Mouse (Mus musculus): ENCODE results near the gene Hist1h3e. TPM values are rescaled to one million over a fixed set of nuclear protein-coding genes. Genes with fewer than 3 reads are reported as not detected.
"Not testable (repeated sequence)": the region's sequence is repeated elsewhere in the genome, so short reads cannot be mapped to it uniquely, and the experiment has no call there.

The Hist1h3e gene
- polyA plus RNA-seq, 1 experiment from 2014 or later, result 1.1 TPM

DNA sequence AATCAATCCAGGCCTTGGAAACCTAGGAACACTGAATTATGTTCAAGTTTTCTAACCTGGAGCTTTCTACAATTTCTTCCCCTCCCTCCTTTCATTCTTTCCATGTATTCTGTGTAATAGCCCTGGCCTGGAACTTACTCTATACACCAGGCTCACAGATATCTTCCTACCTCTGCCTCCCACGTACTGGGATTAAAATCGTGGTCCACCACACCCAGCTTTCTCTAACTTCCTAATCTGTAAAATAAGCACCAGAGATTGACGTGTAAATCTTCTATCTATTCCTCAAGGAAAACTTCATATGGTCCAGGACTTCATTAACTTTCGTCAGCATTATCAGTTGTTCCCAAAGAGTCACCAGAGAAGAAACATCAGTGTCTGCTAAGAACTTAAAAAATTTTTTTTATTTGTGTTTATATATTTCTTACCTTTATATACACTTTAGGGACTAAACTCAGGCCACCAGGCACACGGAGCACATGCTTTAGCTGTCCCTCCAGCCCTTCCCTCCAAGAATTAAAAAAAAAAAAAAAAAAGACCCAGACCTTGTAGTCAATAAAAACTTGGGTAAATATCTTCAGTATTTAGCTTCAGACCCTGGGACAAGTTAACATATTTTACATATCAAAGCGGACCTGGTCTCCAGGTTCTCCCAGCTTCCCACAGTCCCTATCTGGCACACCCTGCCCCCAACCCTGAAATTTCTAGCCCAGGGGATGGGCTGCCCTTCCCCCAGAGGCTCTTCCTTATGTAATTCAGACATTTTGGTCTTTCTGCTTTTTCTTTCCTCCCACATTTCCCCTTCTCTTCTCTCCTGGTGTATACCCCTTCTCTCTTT lies 20.3 kb upstream of the Hist1h3e start:
- ATAC-seq (ENCODE audit: low FRiP score), result no peak
- H3K27me3 ChIP-seq (replicated peaks), result no peaks in the 10 kb centered on the region
- H3K9me3 ChIP-seq (replicated peaks), result no peaks in the 10 kb centered on the region
- H3K4me2 ChIP-seq, result peak overlapping the region; percentile 73
- peak overlapping the region; percentile 81 for H3K27ac ChIP-seq (replicated peaks)
- WGBS, result 6% methylated on average over 6 of the region's 6 CpGs
- H3K4me3 ChIP-seq (replicated peaks), result peak overlapping the region; percentile 50
- H3K36me3 ChIP-seq, result no peaks in the 10 kb centered on the region
- peaks cover 31% of the 10 kb centered on the region for H3K4me1 ChIP-seq
- H3K9ac ChIP-seq (replicated peaks), result peak overlapping the region; percentile 49

DNA sequence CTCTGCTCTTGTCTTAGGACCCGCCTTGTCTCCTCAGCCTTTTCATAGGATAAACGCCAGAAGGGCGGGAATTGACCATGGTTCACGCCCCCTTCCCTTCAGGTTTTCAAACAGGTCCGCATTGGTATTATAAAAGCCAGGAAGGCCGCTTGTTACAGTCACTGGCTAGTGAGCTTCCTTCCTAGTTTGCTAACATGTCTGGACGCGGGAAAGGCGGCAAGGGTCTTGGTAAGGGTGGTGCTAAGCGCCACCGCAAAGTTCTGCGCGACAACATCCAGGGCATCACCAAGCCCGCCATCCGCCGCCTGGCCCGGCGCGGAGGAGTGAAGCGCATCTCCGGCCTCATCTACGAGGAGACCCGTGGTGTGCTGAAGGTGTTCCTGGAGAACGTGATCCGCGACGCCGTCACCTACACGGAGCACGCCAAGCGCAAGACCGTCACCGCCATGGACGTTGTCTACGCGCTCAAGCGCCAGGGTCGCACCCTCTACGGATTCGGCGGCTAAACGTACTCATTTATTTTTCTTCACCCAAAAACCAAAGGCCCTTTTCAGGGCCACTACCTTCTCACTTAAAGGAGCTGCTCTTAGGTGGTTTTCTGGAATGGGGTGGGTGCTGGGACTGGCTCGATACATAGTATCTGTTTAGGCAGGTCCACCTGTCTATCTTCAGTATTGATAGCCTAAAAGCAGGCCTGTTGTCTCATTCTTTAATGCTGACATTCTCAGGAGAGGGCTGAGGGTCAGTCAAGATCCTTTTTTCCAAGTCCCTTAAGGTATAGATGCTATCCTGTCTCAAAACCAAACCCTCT lies 19.4 kb upstream of the Hist1h3e start, which contains the start of gene Hist1h4d:
Hist1h4d (plus strand) TSS at position 191 of the 811 bp plus-strand sequence.
- H3K36me3 ChIP-seq, result no peaks in the 10 kb centered on the region
- H3K4me2 ChIP-seq, result peak within 1 kb of the TSS; percentile 73
- peak; percentile 91 for ATAC-seq (ENCODE audit: low FRiP score)
- no peaks in the 10 kb centered on the region for H3K27me3 ChIP-seq (replicated peaks)
- peaks cover 33% of the 10 kb centered on the region for H3K4me1 ChIP-seq
- H3K9me3 ChIP-seq (replicated peaks), result no peaks in the 10 kb centered on the region
- H3K4me3 ChIP-seq (replicated peaks), result peak within 1 kb of the TSS; percentile 50
- under 1% methylated on average over 43 of the region's 43 CpGs for WGBS
- peak within 1 kb of the TSS; percentile 49 for H3K9ac ChIP-seq (replicated peaks)
- peak within 1 kb of the TSS; percentile 81 for H3K27ac ChIP-seq (replicated peaks)

DNA sequence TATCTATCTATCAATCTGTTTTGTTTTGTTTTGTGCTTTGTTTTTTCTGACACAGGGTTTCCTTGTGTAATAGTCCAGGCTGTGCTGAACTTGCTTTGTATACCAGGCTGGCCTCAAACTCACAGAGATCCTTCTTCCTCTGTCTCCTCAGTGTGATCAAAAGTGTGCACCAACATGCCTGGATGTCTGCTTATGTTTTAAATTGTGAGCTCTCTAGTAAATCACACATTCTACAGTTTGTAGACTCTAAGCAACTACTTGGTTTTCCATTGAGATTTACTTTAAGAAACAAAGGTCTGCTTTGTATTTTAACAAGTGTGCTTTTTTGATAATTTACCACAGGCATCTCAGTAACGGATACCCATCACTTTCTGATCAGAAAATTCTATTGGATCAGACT lies 15.7 kb upstream of the Hist1h3e start:
- no peak for ATAC-seq (ENCODE audit: low FRiP score)
- WGBS, result 91% methylated on average over 1 of the region's 1 CpGs
- no peaks in the 10 kb centered on the region for H3K9me3 ChIP-seq (replicated peaks)

DNA sequence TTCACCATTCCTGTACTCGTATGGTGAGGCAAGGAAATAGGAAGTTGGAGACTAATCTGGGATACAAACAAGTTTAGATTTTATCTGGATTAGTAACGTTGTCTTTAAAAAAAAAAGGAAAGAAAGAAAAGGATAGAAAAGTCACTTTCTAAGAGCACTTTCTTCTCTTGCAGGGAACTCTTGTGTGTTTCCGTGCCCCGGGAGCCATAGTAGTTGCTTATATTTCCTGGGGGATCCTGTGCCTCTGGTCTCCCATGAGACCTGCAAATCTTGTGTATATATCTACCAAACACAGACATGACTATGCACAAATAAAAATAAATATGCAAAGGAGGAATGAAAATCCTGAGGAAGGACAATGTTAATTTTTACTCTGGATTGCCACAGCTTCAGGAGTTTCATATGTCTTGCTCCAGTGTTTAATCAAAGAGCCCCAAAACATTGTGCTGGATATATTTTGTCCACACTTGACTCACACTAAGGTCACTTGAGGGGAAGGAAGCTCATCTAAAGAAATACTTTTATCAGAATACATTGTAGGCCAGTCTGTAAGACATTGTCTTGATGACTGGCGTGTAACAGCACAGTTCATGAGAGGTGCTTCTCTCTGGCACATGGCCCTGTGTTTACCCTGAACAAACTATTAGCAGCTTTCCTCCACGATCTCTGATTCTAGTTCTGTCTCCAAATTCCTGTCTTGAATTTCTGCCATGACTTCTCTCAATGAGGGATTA lies 14.9 kb upstream of the Hist1h3e start:
- H3K36me3 ChIP-seq, result no peaks in the 10 kb centered on the region
- peak overlapping the region; percentile 71 for H3K4me2 ChIP-seq
- no peaks in the 10 kb centered on the region for H3K27me3 ChIP-seq (replicated peaks)
- ATAC-seq (ENCODE audit: low FRiP score), result no peak
- no peak overlapping the region for H3K9ac ChIP-seq (replicated peaks)
- no peak overlapping the region for H3K27ac ChIP-seq (replicated peaks)
- no peaks in the 10 kb centered on the region for H3K9me3 ChIP-seq (replicated peaks)
- peaks cover 32% of the 10 kb centered on the region for H3K4me1 ChIP-seq
- WGBS, result 56% methylated on average over 6 of the region's 6 CpGs
- peak overlapping the region; percentile 41 for H3K4me3 ChIP-seq (replicated peaks)

More for the DNA sequence above, 15.7 kb upstream of the Hist1h3e start:
- Histone ChIP-seq H3K4me2 (no peak overlapping the region), H3K4me3 (replicated peaks) (no peak overlapping the region), H3K27ac (replicated peaks) (no peak overlapping the region), H3K36me3 (no peaks in the 10 kb centered on the region), H3K9ac (replicated peaks) (no peak overlapping the region), H3K27me3 (replicated peaks) (no peaks in the 10 kb centered on the region), H3K4me1 (peaks cover 32% of the 10 kb centered on the region)

DNA sequence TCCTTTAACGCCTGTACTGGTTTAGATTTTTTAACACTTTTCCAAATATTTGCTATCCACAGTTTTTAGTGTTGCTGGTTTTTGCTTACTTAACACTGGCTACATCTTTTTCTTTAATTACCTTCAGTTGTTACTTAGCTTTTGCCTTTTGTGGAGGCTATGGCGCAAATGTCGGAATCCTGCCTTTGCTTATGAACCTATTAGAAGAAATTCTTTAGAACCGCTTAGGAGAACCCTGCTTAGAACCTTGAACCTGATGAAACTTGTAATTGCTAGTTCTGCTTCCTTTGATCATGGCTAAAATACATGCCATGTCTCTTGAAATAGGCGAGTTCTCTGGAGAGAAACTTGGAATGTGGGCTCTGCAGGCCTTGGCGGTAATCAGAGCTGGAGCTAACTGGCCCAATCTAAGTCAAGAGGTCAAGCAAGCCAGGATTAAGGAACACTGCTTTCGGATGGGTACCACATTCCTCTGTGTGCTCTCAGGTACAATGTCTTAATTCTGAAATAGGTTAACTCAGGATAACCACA lies 14.2 kb upstream of the Hist1h3e start:
- H3K9me3 ChIP-seq (replicated peaks), result no peaks in the 10 kb centered on the region
- H3K36me3 ChIP-seq, result no peaks in the 10 kb centered on the region
- peaks cover 32% of the 10 kb centered on the region for H3K4me1 ChIP-seq
- H3K27ac ChIP-seq (replicated peaks), result peak overlapping the region; percentile 77; the same call in 1 of the 2 replicates
- H3K4me2 ChIP-seq, result peak overlapping the region; percentile 71
- no peak for ATAC-seq (ENCODE audit: low FRiP score)
- H3K27me3 ChIP-seq (replicated peaks), result no peaks in the 10 kb centered on the region
- peak overlapping the region; percentile 56 for H3K9ac ChIP-seq (replicated peaks)
- 5% methylated on average over 7 of the region's 7 CpGs for WGBS
- peak overlapping the region; percentile 41 for H3K4me3 ChIP-seq (replicated peaks)

DNA sequence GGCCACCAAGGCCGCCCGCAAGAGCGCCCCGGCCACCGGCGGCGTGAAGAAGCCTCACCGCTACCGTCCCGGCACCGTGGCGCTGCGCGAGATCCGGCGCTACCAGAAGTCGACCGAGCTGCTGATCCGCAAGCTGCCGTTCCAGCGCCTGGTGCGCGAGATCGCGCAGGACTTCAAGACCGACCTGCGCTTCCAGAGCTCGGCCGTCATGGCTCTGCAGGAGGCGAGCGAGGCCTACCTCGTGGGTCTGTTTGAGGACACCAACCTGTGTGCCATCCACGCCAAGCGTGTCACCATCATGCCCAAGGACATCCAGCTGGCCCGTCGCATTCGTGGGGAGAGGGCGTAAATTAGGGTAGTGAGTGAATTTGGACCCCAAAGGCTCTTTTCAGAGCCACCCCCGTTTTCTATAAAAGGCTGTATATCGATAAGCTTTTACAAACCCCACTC lies 13.7 kb upstream of the Hist1h3e start:
- Histone ChIP-seq H3K4me1 (peaks cover 32% of the 10 kb centered on the region), H3K9ac (replicated peaks) (peak overlapping the region; percentile 56), H3K4me3 (replicated peaks) (peak overlapping the region; percentile 41), H3K4me2 (peak overlapping the region; percentile 71), H3K27ac (replicated peaks) (peak overlapping the region; percentile 77)
- WGBS, result 1% methylated on average over 9 of the region's 40 CpGs
- not testable (repeated sequence) for ATAC-seq (ENCODE audit: low FRiP score); H3K9me3 ChIP-seq (replicated peaks); H3K36me3 ChIP-seq; H3K27me3 ChIP-seq (replicated peaks)

DNA sequence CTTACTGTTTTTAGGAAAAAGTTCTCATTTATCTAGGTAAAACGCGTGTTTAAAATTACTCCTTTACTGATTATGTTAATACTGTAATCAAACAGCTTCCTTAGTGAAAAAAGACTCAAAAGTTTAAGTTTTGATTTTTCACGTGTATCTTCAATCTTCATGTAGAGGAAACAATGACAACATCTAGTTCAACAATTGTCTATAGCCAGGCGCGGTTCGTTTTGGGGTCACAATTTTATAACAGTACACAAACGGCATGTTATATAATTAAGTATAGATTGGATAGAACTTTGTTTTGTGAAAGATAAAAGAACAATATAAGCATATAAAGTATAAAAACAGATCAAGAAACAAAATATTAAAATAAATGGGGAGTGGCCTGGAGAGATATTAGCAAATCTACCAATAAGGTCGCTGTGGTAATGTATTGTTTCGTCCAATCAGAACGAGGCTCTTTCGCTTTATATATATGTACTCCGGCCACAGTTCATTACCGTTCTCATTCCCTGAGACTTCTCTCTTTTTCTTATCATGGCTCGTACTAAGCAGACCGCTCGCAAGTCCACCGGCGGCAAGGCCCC lies 13.2 kb upstream of the Hist1h3e start, which contains the start of gene Hist1h3d:
Hist1h3d (plus strand) TSS at position 493 of the 581 bp plus-strand sequence.
- peak within 1 kb of the TSS; percentile 71 for H3K4me2 ChIP-seq
- peak; percentile 46 for ATAC-seq (ENCODE audit: low FRiP score)
- H3K36me3 ChIP-seq, result no peaks in the 10 kb centered on the region
- H3K4me3 ChIP-seq (replicated peaks), result peak within 1 kb of the TSS; percentile 41
- peak within 1 kb of the TSS; percentile 81 for H3K27ac ChIP-seq (replicated peaks)
- no peaks in the 10 kb centered on the region for H3K27me3 ChIP-seq (replicated peaks)
- no peaks in the 10 kb centered on the region for H3K9me3 ChIP-seq (replicated peaks)
- under 1% methylated on average over 18 of the region's 18 CpGs for WGBS
- peak within 1 kb of the TSS; percentile 56 for H3K9ac ChIP-seq (replicated peaks)
- peaks cover 32% of the 10 kb centered on the region for H3K4me1 ChIP-seq

DNA sequence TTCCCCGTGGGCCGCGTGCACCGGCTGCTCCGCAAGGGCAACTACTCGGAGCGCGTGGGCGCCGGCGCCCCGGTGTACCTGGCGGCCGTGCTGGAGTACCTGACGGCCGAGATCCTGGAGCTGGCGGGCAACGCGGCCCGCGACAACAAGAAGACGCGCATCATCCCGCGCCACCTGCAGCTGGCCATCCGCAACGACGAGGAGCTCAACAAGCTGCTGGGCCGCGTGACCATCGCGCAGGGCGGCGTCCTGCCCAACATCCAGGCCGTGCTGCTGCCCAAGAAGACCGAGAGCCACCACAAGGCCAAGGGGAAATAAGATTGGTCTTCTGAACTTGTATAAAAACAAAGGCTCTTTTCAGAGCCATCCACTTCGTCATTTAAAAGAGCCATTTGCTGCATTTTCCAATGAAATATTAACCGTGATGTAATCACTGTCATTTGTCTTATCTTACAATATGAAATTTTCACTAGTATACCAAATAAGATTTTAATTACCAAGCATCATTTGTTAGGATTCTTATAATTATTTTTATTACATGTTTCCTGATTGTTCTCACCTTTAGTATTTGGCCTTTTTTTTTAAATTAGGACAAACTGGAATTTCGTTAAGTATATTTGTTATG lies 12.5 kb upstream of the Hist1h3e start:
- peak; percentile 4; the same call in 1 of the 2 replicates for ATAC-seq (ENCODE audit: low FRiP score)
- H3K4me1 ChIP-seq, result peaks cover 37% of the 10 kb centered on the region
- WGBS, result 0% methylated on average over 7 of the region's 39 CpGs
- peak overlapping the region; percentile 71 for H3K4me2 ChIP-seq
- H3K9me3 ChIP-seq (replicated peaks); H3K27me3 ChIP-seq (replicated peaks); H3K36me3 ChIP-seq: not testable (repeated sequence)
- peak overlapping the region; percentile 35 for H3K4me3 ChIP-seq (replicated peaks)
- 0 out of 2 replicates have a peak overlapping the region, but pooled peaks have one; percentile 28 for H3K9ac ChIP-seq (replicated peaks)
- peak overlapping the region; percentile 86 for H3K27ac ChIP-seq (replicated peaks)

DNA sequence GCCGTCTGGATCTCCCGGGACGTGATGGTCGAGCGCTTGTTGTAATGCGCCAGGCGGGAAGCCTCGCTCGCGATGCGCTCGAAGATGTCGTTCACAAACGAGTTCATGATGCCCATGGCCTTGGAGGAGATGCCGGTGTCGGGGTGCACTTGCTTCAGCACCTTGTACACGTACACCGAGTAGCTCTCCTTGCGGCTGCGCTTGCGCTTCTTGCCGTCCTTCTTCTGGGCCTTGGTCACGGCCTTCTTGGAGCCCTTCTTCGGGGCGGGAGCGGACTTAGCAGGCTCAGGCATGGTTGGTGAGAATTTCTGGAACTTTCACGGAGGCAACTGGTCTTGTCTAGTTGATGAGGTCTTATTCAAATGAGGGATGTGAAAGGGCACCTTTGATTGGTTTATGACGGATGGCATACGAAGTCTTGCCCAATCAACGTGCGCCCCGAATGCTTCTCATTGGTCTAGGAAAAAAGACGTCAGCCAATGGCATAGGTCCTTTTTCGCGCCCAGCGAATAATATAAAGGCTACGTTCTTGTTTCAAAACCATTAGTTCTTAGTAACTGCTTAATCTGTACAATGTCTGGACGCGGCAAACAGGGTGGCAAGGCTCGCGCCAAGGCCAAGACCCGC lies 11.8 kb upstream of the Hist1h3e start, which contains the start of the genes Hist1h2bf and Hist1h2ad:
Hist1h2bf (minus strand) TSS at position 299 of the 627 bp plus-strand sequence.
Hist1h2ad (plus strand) TSS at position 484 of the 627 bp plus-strand sequence.
- peaks cover 40% of the 10 kb centered on the region for H3K4me1 ChIP-seq
- not testable (repeated sequence) for H3K9me3 ChIP-seq (replicated peaks); H3K27me3 ChIP-seq (replicated peaks); H3K36me3 ChIP-seq
- H3K4me2 ChIP-seq, result peak within 1 kb of the TSS; percentile 71
- WGBS, result 0% methylated on average over 42 of the region's 42 CpGs
- H3K27ac ChIP-seq (replicated peaks), result peak within 1 kb of the TSS; percentile 86
- H3K4me3 ChIP-seq (replicated peaks), result peak within 1 kb of the TSS; percentile 35
- ATAC-seq (ENCODE audit: low FRiP score), result peak; percentile 92
- H3K9ac ChIP-seq (replicated peaks), result 0 out of 2 replicates have a peak within 1 kb of the TSS, but pooled peaks have one; percentile 28

All from neural tube, embryonic 15.5 days (tissue).